Mouse (Mus musculus) lung, embryonic 14.5 days (tissue): ENCODE data around the gene Slc35d3. TPM values are rescaled to one million over a fixed set of nuclear protein-coding genes. Genes with fewer than 3 reads are reported as not detected.

Experiments used
- ATAC-seq: fragments of 200-750 bp; cut with Nextera tagmentation; 2 replicates; pipeline ENCODE4 v1.8.0; 2017; ENCODE audit warnings: mild to moderate bottlenecking, moderate TSS enrichment, moderate library complexity; ENCODE audit not compliant: insufficient read depth
- DNase-seq: peaks from one replicate; pipeline ENCODE4 v3.0.0-alpha.2; 2015
- H3K27ac ChIP-seq: fragments of 300-500 bp; sonication (generic); 2 replicates; pipeline ENCODE4 v1.5.1; 2014; ENCODE audit warnings: low read depth, mild to moderate bottlenecking, moderate library complexity
- H3K27me3 ChIP-seq: fragments of 300-500 bp; sonication (generic); 2 replicates; pipeline ENCODE4 v1.6.1; 2014; ENCODE audit warnings: low read length, control low read depth; ENCODE audit not compliant: insufficient read depth
- H3K36me3 ChIP-seq: fragments of 300-500 bp; sonication (generic); 2 replicates; pipeline ENCODE4 v1.6.1; 2014; ENCODE audit warnings: control low read depth; ENCODE audit not compliant: insufficient read depth
- H3K4me1 ChIP-seq: fragments of 300-500 bp; sonication (generic); 2 replicates; pipeline ENCODE4 v1.6.1; 2014; ENCODE audit warnings: antibody characterized with exemption, control low read depth; ENCODE audit not compliant: insufficient read depth
- H3K4me2 ChIP-seq: fragments of 300-500 bp; sonication (generic); 2 replicates; pipeline ENCODE4 v1.6.1; 2014; ENCODE audit warnings: mild to moderate bottlenecking
- H3K4me3 ChIP-seq: fragments of 300-500 bp; sonication (generic); 2 replicates; pipeline ENCODE4 v1.5.1; 2014; ENCODE audit warnings: low read depth, low read length
- H3K9ac ChIP-seq: fragments of 300-500 bp; sonication (generic); 2 replicates; pipeline ENCODE4 v1.6.1; 2014
- H3K9me3 ChIP-seq: fragments of 300-500 bp; sonication (generic); 2 replicates; pipeline ENCODE4 v1.6.1; 2016; ENCODE audit warnings: low read depth, low read length, control low read depth
- CTCF ChIP-seq: IDR thresholded peaks from 2 replicates; pipeline ENCODE4 v1.5.1; 2016; ENCODE audit warnings: antibody characterized with exemption, low read depth
- WGBS: fragments of 180-500 bp; shearing (Covaris S2); extraction: QIAGEN DNeasy Blood & Tissue Kit; methylation state at CpG from one replicate; pipeline ENCODE4 v1.1.7; 2014; 5-methylcytosine and 5-hydroxymethylcytosine counted together
- polyA plus RNA-seq: library from polyadenylated mRNA; unstranded; fragments of >200 nt; fragmentation: Nextera tagmentation; extraction: Ambion mirVana; gene quantifications from 2 replicates; pipeline ENCODE4 v1.2.1, GENCODE M21; 2014

Slc35d3 gene
- polyA plus RNA-seq, 1 experiment from 2014 or later: 0.89 TPM

DNA sequence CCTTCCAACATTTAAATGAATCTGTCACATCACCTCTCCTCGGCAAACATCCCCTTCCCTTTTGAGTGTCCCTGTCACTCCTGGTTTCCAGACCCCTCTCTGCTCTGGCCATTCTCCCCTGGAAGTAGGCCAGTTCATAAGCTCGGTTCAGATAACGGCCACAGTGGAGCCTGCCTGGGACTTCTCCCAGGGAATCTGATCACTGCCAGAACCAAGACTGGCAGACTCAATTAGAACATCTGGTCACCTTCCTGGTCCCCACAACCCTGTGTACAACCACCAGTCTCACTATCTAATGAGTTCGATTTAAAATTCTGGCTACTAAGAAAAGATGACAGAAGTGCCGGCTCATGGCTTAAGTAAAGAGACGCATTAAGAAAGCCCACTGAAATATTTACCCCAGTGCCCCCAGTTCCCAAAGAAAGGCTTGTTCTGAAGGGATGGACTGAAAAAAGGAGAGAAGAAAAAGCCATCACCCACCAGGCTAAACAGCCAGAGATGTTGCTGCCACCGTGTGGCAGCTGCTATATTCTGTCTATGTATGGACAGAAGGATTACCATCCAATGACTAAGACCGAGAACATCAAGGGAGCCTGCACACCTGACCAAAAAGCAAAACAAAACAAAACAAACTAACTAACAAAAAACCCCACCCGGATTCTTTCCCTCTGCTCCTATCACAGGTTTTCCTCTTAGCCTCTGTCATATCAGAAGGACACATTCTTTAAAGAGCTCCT lies 39.7 kb downstream of the Slc35d3 start:
- WGBS: 45% methylated on average over 9 of the region's 9 CpGs
- H3K4me1 ChIP-seq: no peaks in the 10 kb centered on the region
- DNase-seq: peak; percentile 60
- no peak overlapping the region for H3K4me2 ChIP-seq
- no peak overlapping the region for H3K4me3 ChIP-seq
- no peaks in the 10 kb centered on the region for H3K9me3 ChIP-seq
- no peak for ATAC-seq
- H3K9ac ChIP-seq: no peak overlapping the region
- no peak overlapping the region for H3K27ac ChIP-seq
- H3K27me3 ChIP-seq: no peaks in the 10 kb centered on the region
- peak; percentile 56 for TF ChIP-seq CTCF
- H3K36me3 ChIP-seq: no peaks in the 10 kb centered on the region

DNA sequence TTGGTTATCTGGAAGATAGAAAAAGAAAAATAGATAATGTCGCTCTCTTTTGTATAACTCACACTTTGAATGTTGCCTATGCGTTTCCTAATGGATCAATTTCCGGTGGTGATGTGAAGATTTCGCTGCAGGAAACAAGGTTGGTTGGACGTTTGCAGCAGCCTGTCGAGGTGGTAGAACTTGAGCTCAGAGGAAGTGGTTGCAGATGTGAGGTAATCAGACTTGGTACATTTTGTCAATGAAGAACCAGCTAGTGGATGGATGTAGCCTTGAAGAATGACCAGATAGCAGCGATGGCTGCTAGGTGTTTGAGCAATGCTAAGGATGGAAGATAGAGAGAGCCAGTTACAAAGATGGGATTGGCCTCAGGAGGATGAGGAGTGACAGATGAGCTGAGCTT lies 46.5 kb downstream of the Slc35d3 start:
- 77% methylated on average over 7 of the region's 7 CpGs for WGBS
- Histone ChIP-seq H3K9me3 (no peaks in the 10 kb centered on the region), H3K4me3 (no peak overlapping the region), H3K27ac (no peak overlapping the region), H3K4me1 (no peaks in the 10 kb centered on the region), H3K36me3 (no peaks in the 10 kb centered on the region), H3K4me2 (no peak overlapping the region), H3K27me3 (no peaks in the 10 kb centered on the region), H3K9ac (no peak overlapping the region)
- no peak for ATAC-seq
- TF ChIP-seq CTCF: no peak
- DNase-seq: no peak

GRCm38 (mm10) chr10:19802958-19803357 lies 48.3 kb downstream of the Slc35d3 start:
- no peak overlapping the region for H3K4me2 ChIP-seq
- no peaks in the 10 kb centered on the region for H3K36me3 ChIP-seq
- ATAC-seq: no peak
- H3K4me1 ChIP-seq: no peaks in the 10 kb centered on the region
- H3K9ac ChIP-seq: no peak overlapping the region
- no peaks in the 10 kb centered on the region for H3K27me3 ChIP-seq
- H3K27ac ChIP-seq: no peak overlapping the region
- DNase-seq: no peak
- WGBS: 78% methylated on average over 7 of the region's 7 CpGs
- no peak overlapping the region for H3K4me3 ChIP-seq
- no peaks in the 10 kb centered on the region for H3K9me3 ChIP-seq
- no peak for TF ChIP-seq CTCF

Other genes with a start within 250 kb of the Slc35d3 start
- not detected in 2 replicates for gene Il22ra2, start 229.5 kb downstream of the Slc35d3 start, polyA plus RNA-seq
- 0.20 TPM in 1 of 2 replicates, not detected in the other for gene Il20ra, start 138.9 kb downstream of the Slc35d3 start, polyA plus RNA-seq
- gene Pex7, start 56.2 kb upstream of the Slc35d3 start, polyA plus RNA-seq: 24.5 and 25.1 TPM in 2 replicates
- 2.2 and 2.5 TPM in 2 replicates for gene Map3k5, start 83.0 kb upstream of the Slc35d3 start, polyA plus RNA-seq